Mouse (Mus musculus) layer of hippocampus, adult 8-10 months (tissue): Measurements from ENCODE around the gene 2210011C24Rik. TPM values are rescaled to one million over a fixed set of nuclear protein-coding genes. Genes with fewer than 3 reads are reported as not detected.
A peak's percentile ranks its signal among the peaks of the same experiment; 100 is the strongest.
"Not testable (repeated sequence)": the region's sequence is repeated elsewhere in the genome, so short reads cannot be mapped to it uniquely, and the experiment has no call there.

ENCODE experiments used
- DNase-seq, 2 experiments: peaks; one replicate each; pipeline ENCODE4 v3.0.0; 2022; ENCODE audit warnings: low spot score in 2 of 2
- total RNA-seq, 4 experiments: library from RNA; stranded (reverse); gene quantifications; 2 replicates each; pipeline ENCODE4 v1.2.4; 2022

The 2210011C24Rik gene
- total RNA-seq, 4 experiments from 2014 or later, result 1.0 to 2.3 (median 1.5) TPM

DNA sequence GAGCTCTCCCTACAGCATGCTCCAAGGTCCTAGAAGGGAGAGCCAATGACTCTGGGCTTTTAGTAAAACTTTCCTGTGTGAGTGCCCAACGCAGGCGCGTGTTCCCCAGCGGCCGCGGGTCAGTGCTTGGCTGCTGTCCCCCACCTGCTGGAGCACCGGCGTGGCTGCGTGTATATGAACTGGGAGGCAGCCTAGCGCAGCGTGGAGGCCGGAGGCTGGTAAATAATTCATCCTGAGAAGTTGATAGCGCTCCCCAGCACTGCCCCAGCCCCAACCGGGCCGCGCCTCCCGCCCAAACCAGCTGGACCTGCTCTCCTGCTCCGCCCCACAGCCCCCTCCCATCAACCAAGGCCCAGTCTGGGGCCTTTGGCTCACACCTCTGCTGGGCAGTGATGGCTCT, 9.1 kb upstream of the 2210011C24Rik start, which contains the start of gene Palm3:
Gene Palm3 (plus strand): TSS at position 376 of the 400 bp plus-strand sequence.
- DNase-seq, result no peak

DNA sequence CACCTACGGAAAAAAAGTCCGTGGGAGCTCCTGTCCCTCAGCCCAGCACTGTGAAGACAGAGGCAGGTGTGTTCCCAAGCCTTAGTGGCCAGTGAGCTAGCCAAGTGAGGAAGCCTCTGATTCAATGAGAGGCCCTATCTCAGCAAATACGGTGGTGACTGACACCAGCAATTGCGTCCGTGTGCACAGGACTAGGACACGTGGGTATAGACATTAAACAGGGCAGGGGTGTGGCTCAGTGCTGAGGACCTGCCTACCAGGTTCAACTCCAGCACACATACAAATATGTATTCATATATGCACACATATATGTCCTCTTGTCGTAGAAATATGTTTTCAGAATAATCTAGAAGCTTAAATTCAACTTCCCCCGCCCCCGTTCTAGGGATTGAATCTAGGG, 7.8 kb upstream of the 2210011C24Rik start:
- DNase-seq, result no peak

DNA sequence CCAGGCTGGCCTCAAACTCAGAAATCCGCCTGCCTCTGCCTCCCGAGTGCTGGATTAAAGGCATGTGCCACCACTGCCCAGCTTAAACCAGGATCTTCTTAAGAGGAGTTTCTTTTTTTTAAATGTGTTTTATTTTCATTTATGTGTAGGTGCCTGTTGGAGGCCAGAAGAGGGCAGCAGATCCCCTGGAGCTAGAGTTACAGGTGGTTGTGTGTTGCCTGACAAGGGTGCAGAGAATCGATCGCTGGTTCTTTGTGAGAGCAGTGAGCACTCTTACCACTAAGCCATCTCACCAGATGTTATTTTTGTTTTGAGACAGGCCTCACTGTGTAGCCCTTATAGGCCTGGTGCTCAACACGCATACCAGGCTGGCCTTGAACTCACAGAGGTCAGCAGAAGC, 3.9 kb upstream of the 2210011C24Rik start:
- DNase-seq, result no peak

DNA sequence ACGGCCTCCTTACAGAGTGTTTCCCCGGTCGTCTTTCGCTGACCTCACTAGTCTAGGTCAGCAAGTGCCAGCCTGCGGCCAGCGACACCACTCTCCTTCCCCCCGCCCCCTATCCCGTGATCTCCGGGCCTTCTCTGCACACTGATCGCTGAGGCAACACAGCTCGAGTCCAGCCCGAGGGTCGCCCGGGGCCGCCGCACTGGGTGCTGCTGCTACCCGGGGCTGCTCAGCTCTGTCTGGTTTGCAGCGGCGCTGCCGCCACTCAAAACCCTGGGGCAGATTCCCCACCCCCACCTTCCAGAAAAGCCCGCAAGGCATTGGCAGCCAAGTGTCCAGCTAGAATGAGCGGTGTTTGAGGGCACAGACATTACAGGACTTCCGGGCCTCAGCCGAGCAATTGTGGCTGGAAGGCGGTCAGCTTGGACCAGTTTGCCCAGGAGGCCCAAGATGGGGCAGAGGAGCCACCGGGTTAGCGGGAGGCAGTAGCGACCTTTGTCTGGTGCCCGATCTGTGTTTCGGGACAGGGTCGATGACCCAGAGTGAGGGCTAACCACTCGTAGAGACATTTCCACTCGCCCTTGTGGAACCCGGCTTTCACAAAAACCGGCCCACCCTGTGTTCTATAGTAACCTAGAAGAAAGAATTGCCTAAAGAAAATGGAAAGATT, 661 bp upstream of the 2210011C24Rik start:
- no peak for DNase-seq

DNA sequence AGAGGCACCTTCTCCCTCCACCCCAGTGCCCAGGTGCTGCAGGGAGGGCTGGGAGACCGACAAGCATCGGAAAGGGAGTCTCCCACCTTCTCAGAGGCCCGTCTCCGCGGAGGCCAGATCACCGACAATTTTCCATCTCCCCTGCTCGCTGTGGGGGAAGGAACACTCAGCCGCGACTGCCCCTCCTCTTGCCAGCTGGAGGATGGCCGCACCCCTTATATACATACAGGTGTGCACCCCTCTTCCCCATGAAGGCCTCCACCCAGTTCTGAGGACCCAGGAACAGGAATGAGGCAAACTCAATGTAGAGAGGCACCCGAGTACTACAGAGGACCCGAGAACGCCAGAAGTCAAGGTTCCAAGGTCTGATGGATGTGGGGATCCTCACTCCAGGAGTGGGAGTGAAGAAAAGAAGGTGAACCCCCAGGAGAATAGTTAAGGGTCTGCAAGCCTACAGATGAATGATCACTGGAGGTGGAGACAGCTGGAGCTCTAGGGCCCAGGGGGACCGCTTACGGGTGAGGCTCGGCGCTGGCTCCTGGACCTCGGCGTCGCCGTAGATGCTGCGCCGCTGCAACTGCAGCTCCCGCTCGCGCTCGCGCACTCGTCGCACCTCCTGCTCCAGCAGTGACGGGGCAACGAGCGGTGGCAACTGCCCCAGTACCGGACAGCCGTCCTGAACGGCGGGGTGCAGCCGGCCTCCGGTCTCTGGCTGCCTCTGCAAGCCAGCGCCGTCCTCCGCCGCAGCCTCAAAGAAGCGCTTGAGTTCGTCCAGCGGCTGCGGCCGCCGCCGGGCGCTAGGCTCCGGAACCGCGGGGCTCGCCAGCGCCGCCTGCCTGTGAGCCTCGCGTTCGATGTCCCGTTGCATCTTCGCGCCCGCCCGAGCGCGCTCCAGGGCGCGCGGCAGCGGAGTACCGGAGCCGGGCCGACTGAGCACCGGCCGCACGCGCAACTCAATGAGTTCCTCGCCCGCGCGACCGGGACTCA, 1.1 kb downstream of the 2210011C24Rik start:
- DNase-seq, result no peak

DNA sequence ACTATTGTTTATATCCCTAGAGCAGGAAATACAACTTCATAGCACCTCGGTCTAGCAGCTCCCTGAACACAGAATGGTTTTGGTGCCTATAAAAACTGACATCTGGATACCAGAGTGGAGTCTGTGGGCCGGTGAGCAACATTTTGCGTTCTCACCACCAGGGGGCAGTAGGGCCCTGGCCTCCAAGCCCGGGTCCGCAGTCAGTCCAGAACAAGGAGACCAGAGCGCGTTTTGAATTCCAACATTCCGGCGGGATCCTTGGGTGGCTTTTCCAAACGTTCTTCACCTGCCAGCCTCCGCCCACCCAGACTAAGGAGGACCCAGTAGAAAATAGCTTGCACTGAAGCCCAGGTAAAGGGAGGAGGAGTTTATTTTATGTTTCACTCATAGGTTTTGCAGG, 2.1 kb downstream of the 2210011C24Rik start:
- peak; percentile 70 to 87 for DNase-seq

DNA sequence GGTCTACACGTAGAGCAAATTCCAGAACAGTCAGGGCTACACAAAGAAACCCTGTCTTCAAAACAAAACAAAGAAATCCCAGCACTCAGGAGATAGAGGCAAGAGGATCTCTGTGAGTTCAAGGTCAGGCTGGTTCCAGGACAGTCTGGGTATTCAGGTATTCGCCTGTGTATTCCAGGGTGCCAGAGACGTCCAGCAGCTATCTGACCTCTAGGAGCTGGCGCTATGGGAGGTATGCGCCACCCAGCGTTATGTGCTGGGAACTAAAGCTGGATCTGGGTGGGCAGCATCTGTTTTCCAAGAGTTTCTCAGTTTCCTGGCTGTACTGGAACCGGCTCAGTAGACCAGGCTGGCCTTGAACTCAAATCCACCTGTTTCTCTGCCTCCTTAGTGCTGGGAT, 3.6 kb downstream of the 2210011C24Rik start:
- DNase-seq, result no peak

DNA sequence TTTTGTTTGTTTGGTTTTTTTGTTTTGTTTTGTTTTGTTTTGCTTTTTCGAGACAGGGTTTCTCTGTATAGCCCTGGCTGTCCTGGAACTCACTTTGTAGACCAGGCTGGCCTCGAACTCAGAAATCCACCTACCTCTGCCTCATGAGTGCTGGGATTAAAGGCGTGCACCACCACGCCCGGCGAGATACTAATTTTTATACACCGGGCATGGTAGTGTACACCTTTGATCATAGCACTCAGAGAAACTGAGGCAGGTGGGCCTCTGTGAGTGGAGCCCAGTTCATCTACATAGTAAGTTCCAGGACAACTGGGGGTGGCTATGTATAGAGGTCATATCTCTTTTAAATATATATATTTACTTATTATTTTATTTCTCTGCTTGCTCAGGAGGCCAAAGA, 6.5 kb downstream of the 2210011C24Rik start:
- DNase-seq, result not testable (repeated sequence)

DNA sequence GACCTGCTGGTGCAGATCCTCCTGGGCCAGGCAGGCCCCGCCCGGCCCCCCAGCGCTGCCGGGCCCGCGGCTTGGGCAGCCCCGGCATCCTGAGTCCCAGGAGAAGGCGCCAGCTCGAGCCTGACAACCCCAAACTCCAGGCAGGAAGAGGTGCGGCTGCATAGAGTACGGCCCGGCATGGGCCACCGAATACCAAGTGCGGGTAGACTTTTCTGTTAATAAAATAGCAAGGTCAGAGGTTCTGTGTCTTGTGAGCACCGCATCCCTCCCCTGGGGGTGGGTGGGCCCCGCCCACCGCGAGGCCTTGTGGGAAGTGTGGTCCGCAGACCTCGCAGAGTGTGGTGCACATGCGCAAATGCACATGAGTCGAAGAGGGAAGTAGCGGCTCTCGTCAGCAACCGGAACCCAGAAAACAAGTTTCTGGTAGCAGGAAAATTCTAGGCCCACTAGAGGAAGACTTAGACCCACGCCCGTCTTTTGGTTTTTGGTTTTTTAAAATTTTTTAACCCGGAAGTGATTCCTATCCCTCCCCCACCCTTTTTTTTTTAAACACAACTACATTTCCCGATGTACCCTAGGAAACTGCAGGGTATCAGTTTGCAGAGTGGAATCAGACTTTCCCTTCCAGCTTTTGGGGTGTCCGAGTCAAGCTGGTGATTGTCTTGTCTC, 7.3 kb downstream of the 2210011C24Rik start:
- DNase-seq, result peak; percentile 92

DNA sequence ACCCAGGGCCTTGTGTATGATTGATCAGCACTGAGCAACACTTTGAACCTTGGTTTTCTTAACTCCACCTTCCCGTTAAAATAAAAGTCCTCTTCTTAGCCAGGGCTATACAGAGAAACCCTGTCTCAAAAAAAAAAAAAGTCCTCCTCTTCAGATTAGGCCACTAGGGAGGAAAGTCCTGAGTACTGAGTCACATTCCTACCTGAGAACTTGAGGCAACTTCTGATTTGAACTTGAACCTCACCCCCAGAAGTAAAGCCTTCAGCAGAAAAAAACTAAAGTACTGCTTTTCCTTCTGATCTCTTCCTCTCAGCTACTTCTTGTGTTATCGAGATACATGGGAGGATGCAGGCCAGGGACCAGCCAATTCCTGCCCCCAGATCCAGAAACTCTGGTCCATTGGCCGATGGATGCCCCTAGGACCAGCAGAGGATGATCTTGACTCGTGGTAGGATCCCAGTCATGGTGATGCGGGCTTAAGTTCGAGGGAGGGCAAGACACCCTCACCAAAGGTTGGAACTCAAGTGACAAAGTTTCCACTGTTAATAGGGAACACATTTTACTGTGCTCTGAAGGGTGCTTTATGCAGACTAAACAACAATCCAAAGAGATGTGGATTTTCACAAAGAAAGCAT, 8.2 kb downstream of the 2210011C24Rik start:
- DNase-seq, result no peak

DNA sequence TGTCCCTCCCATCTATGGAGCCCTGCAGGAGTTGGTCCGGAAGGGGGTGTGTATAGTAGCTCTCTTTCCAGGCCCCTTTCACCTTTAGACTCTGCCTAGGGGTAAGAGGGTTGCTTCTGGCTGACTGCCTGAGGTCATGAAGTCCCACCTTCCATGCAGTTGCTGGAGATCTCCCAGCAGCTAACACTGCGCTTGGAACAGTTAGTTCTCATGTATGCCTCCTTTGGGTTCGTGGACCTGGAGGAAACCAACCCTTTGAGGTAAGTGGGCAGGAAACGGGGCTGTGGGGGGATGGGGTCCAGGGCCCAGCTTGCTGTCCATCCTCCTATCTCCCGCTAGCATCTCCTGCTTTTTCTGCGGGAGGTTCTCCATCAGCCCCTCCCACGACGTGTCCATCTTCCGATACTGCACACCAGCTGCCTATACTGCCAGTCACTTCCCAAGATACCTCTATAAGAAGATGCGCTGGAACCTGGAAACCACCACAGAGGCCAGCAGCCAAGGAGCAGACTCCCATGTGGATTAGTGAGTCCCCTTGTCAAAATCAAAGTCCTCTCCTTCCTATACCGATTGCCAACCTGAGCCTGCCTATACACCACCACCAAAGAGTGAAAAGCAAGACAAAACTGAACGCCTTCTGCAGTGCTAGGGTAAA, 8.9 kb downstream of the 2210011C24Rik start:
- no peak for DNase-seq

DNA sequence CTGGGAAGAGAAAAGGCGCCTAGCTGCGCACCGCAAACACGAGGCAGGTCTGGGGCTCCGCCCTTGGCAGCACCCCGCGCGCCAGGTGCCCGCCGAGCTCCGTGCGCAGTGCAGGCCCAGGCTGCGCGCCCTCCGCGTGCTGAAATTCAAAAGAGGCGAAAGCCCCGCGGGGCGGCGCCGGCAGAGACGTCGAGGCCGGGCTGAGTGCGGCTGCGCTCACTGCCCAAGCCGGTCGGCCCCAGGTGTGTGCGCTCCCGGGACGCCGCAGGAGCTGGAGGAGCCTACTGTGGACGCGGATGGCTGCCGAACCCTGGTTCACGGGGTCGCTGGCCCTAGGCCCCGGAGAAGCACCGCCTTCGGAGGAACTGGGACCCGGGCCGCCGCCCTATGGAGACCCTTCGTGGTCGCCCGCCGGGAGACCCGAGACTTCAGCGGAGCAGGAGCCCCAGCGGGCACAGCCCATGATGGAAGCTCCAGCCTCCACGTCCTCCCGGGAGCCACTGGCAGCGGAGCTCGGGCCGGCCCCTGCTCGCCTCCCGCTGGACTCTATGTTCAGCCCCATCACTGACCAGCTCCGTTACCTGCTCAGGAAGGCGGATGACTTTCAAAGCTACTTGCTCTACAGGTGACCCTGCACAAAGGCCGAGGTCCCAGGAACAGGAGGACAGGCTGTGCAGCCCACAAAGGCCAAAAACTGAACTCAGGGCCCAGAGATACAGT, 10.5 kb downstream of the 2210011C24Rik start, which contains the start of gene 1700067K01Rik:
Gene 1700067K01Rik (plus strand): TSS at position 222 of the 720 bp plus-strand sequence.
- DNase-seq, result no peak

DNA sequence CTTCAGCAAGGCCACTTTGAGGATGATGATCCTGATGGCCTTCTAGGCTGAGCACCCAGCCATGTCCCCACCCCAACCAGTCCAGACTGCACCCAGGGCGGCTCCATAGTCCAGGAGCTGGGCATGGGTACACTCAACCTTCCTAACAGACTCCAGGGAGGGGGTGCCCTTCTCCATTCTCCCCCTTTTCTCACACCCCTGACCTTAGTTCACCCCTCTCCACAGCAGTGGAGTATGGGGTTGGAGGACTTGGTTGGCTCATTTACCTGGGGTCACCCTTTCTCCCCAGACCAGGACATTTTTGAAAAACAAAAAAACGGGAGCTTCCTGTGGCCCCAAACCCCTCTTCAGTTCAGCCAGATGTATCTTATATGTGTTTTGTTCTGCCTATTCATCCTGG, 12.1 kb downstream of the 2210011C24Rik start:
- DNase-seq, result no peak

DNA sequence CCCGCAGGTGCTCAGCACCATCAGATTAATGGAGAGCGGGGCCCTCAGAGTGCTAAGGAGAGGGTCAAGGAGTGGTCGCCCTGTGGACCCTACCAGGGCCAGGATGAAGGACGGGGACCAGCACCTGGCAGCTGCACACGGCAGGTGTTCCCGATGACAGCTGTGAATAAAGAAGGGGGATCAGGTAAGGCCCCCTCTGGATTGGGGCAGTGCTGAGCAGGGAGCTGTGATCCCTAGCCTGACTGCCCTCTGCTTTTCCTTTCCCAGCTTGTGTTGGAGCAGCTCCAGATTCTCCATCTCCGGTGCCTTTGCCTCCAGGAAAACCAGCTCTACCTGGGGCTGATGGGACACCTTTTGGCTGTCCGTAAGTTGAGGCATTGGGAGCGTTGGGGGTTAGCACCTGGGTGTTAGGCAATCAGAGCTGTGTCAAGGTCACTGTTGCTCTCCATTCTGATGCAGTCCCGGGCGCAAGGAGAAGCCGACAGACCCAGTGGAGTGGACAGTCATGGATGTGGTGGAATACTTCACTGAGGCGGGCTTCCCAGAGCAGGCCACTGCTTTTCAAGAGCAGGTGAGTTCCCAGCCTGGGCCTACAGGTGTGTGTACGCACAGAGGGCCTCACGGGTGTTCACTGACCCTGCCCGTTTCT, 12.8 kb downstream of the 2210011C24Rik start:
- DNase-seq, result no peak

DNA sequence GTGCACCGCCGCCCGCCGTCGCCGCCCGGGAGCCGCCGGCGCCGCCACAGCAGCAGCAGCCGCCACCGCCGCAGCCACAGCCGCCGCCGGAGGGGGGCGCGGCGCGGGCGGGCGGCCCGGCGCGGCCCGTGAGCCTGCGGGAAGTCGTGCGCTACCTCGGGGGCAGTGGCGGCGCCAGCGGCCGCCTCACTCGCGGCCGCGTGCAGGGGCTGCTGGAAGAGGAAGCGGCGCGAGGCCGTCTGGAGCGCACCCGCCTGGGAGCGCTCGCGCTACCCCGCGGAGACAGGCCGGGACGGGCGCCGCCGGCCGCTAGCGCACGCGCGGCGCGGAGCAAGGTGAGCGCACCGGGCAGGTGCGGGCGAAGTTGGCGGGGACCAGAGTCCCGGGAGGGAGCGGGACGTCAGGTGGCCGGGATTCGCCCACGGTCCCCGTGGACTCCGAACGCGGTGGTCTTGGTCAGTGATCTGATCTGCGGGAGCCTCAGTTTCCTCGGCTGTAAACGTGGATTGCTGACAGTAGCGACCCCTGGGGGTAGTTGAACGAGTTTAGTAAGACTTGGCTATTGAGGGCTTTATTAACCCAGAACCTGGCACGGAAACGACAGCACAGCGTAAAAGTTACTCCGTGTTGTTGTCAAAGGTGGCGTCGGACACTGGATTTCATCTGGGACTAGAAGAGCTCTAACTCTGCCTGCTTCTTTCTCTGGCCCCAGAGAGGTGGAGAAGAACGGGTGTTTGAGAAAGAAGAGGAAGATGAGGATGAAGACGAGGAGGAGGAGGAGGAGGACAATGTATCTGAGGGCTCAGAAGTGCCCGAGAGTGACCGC, 13.5 kb downstream of the 2210011C24Rik start:
- DNase-seq, result no peak

DNA sequence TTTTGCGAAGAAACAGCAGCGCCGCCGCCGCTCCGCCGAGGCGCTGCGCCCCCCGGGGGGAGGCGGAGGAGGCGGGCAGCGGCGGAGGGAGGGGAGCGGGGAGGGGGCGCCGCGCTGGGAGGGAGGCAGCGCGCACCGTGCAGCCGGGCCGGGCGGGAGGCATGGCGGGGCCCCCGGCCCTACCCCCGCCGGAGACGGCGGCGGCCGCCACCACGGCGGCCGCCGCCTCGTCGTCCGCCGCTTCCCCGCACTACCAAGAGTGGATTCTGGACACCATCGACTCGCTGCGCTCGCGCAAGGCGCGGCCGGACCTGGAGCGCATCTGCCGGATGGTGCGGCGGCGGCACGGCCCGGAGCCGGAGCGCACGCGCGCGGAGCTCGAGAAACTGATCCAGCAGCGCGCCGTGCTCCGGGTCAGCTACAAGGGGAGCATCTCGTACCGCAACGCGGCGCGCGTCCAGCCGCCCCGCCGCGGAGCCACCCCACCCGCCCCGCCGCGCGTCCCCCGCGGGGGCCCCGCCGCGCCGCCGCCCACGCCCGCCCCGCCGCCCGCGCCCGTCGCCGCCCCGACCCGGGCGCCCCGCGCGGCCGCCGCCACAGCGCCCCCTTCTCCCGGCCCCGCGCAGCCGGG, 14.3 kb downstream of the 2210011C24Rik start, which contains the start of gene Samd1:
Gene Samd1 (plus strand): TSS at position 162 of the 631 bp plus-strand sequence.
- no peak for DNase-seq

DNA sequence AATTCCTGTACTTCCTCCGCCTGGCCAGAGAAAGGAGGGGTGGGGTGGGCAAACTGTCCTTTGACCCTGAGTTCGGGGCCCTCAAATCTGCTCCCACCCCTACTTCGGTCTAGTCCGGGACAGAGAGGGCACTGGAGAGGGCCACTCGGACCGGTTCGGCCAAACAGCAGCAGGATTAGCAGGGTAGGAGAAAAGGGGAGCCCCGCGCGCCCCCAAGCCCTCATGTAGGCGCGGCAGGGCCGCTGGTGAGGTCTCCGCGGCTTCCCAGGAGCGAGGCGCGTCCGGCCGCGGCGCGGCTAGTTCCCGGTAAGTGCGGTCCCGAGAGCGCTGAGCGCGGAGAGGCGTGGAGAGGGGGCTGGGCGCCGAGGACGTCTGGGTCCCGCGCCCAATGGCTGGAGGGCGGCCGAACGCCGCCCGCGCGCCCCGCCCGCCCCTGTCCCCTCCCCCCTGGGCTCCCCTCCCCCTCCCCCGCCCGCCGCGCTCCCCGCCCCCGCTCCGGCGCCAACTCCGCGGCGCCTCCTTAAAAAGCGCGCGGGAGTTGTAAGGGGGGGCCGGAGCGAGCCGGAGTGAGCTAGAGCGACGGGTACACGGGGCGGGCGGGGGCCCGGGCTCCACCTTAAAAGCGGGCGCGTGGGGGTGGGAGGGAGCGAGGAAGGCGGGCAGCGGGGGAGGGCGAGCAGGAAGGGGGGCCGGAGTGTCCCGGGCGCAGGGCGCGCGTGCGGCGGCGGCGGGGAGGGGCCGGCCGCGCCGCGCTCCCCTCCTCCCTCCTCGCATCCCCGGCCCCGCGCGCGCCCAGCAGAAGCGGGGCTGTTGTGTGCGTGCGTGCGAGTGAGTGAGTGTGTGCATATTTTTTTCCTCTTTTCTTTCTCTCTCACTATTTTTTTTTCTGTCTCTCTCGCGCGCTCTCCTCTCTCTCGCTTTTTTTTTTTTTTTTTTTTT, 15.1 kb downstream of the 2210011C24Rik start:
- peak; percentile 66 to 73 for DNase-seq
